ENCODE assay signal across 7 mouse cellular contexts in the genomic region with DNA sequence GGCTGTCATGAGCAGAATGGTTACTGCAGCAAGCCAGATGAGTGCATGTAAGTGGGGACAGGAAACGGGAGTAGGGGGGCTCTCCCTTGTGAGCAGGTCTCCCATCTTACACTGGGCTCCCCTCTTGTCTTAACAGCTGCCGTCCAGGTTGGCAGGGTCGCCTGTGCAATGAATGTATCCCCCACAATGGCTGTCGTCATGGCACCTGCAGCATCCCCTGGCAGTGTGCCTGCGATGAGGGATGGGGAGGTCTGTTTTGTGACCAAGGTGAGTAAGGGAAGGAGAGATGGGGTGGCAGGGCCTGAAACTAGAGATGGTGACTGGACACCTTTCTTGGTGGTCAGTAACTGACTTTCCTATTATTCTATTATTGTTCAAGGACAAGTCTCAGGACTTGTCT. TPM values are rescaled to one million over a fixed set of nuclear protein-coding genes. Genes with fewer than 3 reads are reported as not detected.
DNase-seq lines count a peak whose midpoint lies in the region; ATAC-seq and TF ChIP-seq lines count a peak whose summit lies in the region.

No protein-coding gene starts in this region.

- H3K4me1 ChIP-seq in heart, embryonic 15.5 days (replicated peaks), result peaks cover 27% of the 10 kb centered on the region
- peaks cover 28% of the 10 kb centered on the region for H3K4me1 ChIP-seq in intestine, embryonic 16.5 days (ENCODE audit: control insufficient read depth, insufficient read depth, low read length)
- H3K4me1 ChIP-seq in neural tube, embryonic 15.5 days, result peaks cover 55% of the 10 kb centered on the region

- no peaks in the 10 kb centered on the region for H3K9me3 ChIP-seq in heart, embryonic 15.5 days (replicated peaks)
- H3K9me3 ChIP-seq in intestine, embryonic 16.5 days (ENCODE audit: control insufficient read depth, low read length), result no peaks in the 10 kb centered on the region
- H3K9me3 ChIP-seq in neural tube, embryonic 15.5 days (replicated peaks), result no peaks in the 10 kb centered on the region

- no peak overlapping the region for H3K27ac ChIP-seq in layer of hippocampus, adult 2 months
- no peak overlapping the region for H3K27ac ChIP-seq in heart, embryonic 15.5 days
- no peak overlapping the region; the same call in 1 of the 2 replicates for H3K27ac ChIP-seq in intestine, embryonic 16.5 days (ENCODE audit: low read length)
- no peak overlapping the region for H3K27ac ChIP-seq in neural tube, embryonic 15.5 days (replicated peaks)

- DNase-seq in layer of hippocampus, adult 2 months (ENCODE audit: low spot score in 2 of 2), result no peak
- no peak for DNase-seq in layer of hippocampus, adult 9-10 months (ENCODE audit: low spot score)
- DNase-seq in left cerebral cortex, adult 18-20 months (ENCODE audit: low spot score in 2 of 2), result no peak
- no peak for DNase-seq in urinary bladder, postnatal 14 days (ENCODE audit: low spot score)

- H3K9ac ChIP-seq in heart, embryonic 15.5 days, result peak overlapping the region; percentile 0; the same call in 1 of the 2 replicates
- no peak overlapping the region; the same call in 1 of the 2 replicates for H3K9ac ChIP-seq in intestine, embryonic 16.5 days (ENCODE audit: low read depth, low read length)
- no peak overlapping the region for H3K9ac ChIP-seq in neural tube, embryonic 15.5 days (replicated peaks)

- TF ChIP-seq CTCF in layer of hippocampus, adult 2 months (conservative IDR thresholded peaks at IDR 0.05), result no peak

- WGBS in heart, embryonic 15.5 days, result 32% methylated on average over 5 of the region's 5 CpGs
- 38% methylated on average over 5 of the region's 5 CpGs for WGBS in intestine, embryonic 16.5 days
- WGBS in neural tube, embryonic 15.5 days, result 34% methylated on average over 5 of the region's 5 CpGs

- peaks cover 82% of the 10 kb centered on the region for H3K27me3 ChIP-seq in heart, embryonic 15.5 days
- peaks cover 34% of the 10 kb centered on the region for H3K27me3 ChIP-seq in intestine, embryonic 16.5 days (replicated peaks; ENCODE audit: control insufficient read depth, insufficient read depth, low read length)
- H3K27me3 ChIP-seq in neural tube, embryonic 15.5 days (replicated peaks), result peaks cover 87% of the 10 kb centered on the region

- H3K36me3 ChIP-seq in heart, embryonic 15.5 days, result no peaks in the 10 kb centered on the region
- no peaks in the 10 kb centered on the region for H3K36me3 ChIP-seq in intestine, embryonic 16.5 days (ENCODE audit: control insufficient read depth, insufficient read depth, low read length)
- H3K36me3 ChIP-seq in neural tube, embryonic 15.5 days, result no peaks in the 10 kb centered on the region

- H3K4me2 ChIP-seq in heart, embryonic 15.5 days, result peak overlapping the region; percentile 89
- peak overlapping the region; percentile 24; the same call in 1 of the 2 replicates for H3K4me2 ChIP-seq in intestine, embryonic 16.5 days (ENCODE audit: low read depth, low read length)
- peak overlapping the region; percentile 98 for H3K4me2 ChIP-seq in neural tube, embryonic 15.5 days

- peak overlapping the region; percentile 58; the same call in 1 of the 2 replicates for H3K4me3 ChIP-seq in layer of hippocampus, adult 2 months
- peak overlapping the region; percentile 64 for H3K4me3 ChIP-seq in heart, embryonic 15.5 days
- peak overlapping the region; percentile 63 for H3K4me3 ChIP-seq in intestine, embryonic 16.5 days (ENCODE audit: low read length)
- H3K4me3 ChIP-seq in neural tube, embryonic 15.5 days (replicated peaks), result 0 out of 2 replicates have a peak overlapping the region, but pooled peaks have one; percentile 50

- no peak for ATAC-seq in heart, embryonic 15.5 days (replicated peaks; ENCODE audit: insufficient number of reproducible peaks, insufficient read depth, low FRiP score, low read depth)
- ATAC-seq in intestine, embryonic 16.5 days, result no peak
- no peak for ATAC-seq in neural tube, embryonic 15.5 days (ENCODE audit: low FRiP score)

RNA-seq across cellular contexts. Expression of a gene that starts 3.0 kb away (rescaled TPM):
- 1 to 10 TPM; 2.4 to 2.9 TPM for total RNA-seq in layer of hippocampus, adult 2 months (2021)
- polyA plus RNA-seq in heart, embryonic 15.5 days (2015; fragmentation: Nextera tagmentation; extraction: Ambion mirVana), result 9.2 and 14.2 TPM in 2 replicates
- polyA plus RNA-seq in intestine, embryonic 16.5 days (2015; fragmentation: Nextera tagmentation; extraction: Ambion mirVana), result 8.4 and 8.7 TPM in 2 replicates
- polyA plus RNA-seq in neural tube, embryonic 15.5 days (2015; fragmentation: Nextera tagmentation; extraction: Ambion mirVana), result 3.9 and 10.4 TPM in 2 replicates
- total RNA-seq in left cerebral cortex, adult 18-20 months (2021), result 1 to 10 TPM; 1.6 to 2.3 TPM

RNA-seq across cellular contexts. Expression of a gene that starts 22.5 kb away (rescaled TPM):
- total RNA-seq in layer of hippocampus, adult 2 months (2021), result 1 to 10 TPM; 6.5 to 8.9 TPM
- polyA plus RNA-seq in heart, embryonic 15.5 days (2015; fragmentation: Nextera tagmentation; extraction: Ambion mirVana), result 0.63 and 0.76 TPM in 2 replicates
- 2.7 and 6.0 TPM in 2 replicates for polyA plus RNA-seq in intestine, embryonic 16.5 days (2015; fragmentation: Nextera tagmentation; extraction: Ambion mirVana)
- 11.3 and 12.1 TPM in 2 replicates for polyA plus RNA-seq in neural tube, embryonic 15.5 days (2015; fragmentation: Nextera tagmentation; extraction: Ambion mirVana)
- 1 to 10 TPM; 7.7 to 9.2 TPM for total RNA-seq in left cerebral cortex, adult 18-20 months (2021)

RNA-seq across cellular contexts. Expression of a gene that starts 40.0 kb away (rescaled TPM):
- 10 to 100 TPM; 39.9 to 43.2 TPM for total RNA-seq in layer of hippocampus, adult 2 months (2021)
- polyA plus RNA-seq in heart, embryonic 15.5 days (2015; fragmentation: Nextera tagmentation; extraction: Ambion mirVana), result 10.3 and 14.7 TPM in 2 replicates
- polyA plus RNA-seq in intestine, embryonic 16.5 days (2015; fragmentation: Nextera tagmentation; extraction: Ambion mirVana), result 25.5 and 29.6 TPM in 2 replicates
- polyA plus RNA-seq in neural tube, embryonic 15.5 days (2015; fragmentation: Nextera tagmentation; extraction: Ambion mirVana), result 23.7 and 23.8 TPM in 2 replicates
- total RNA-seq in left cerebral cortex, adult 18-20 months (2021), result 10 to 100 TPM; 50.6 to 51.2 TPM

RNA-seq across cellular contexts. Expression of a gene that starts 57.5 kb away (rescaled TPM):
- 1 to 10 TPM; 5.9 to 7.1 TPM for total RNA-seq in layer of hippocampus, adult 2 months (2021)
- 0.44 and 2.2 TPM in 2 replicates for polyA plus RNA-seq in heart, embryonic 15.5 days (2015; fragmentation: Nextera tagmentation; extraction: Ambion mirVana)
- polyA plus RNA-seq in intestine, embryonic 16.5 days (2015; fragmentation: Nextera tagmentation; extraction: Ambion mirVana), result 3.9 and 4.1 TPM in 2 replicates
- polyA plus RNA-seq in neural tube, embryonic 15.5 days (2015; fragmentation: Nextera tagmentation; extraction: Ambion mirVana), result 39.5 and 46.6 TPM in 2 replicates
- 10 to 100 TPM; 11.6 to 11.8 TPM for total RNA-seq in left cerebral cortex, adult 18-20 months (2021)

Comparison
In these comparisons a context has a peak if more than half of its experiments do, and no peak if none do; other contexts are left out.
1. H3K4me2 ChIP-seq: peak in every context shown above with its lines; median percentile 98 in neural tube, embryonic 15.5 days; 89 in heart, embryonic 15.5 days; 24 in intestine, embryonic 16.5 days.